Mouse (Mus musculus): ENCODE measurements around the gene Brap.

GRCm38 (mm10) chr5:121668411-121668810 is 8.0 kb downstream of the Brap start:
- TF ChIP-seq POLR2A (IDR thresholded peaks at IDR 0.05; ENCODE audit: control insufficient read depth in 1 of 2, insufficient read depth in 1 of 2, low read depth in 1 of 2, low read length in 2 of 2, poor library complexity in 1 of 2) (no peak), MAZ (IDR thresholded peaks at IDR 0.05; ENCODE audit: low read depth, low read length) (no peak), CTCF (IDR thresholded peaks at IDR 0.05 in 2 of 3, conservative IDR thresholded peaks at IDR 0.05 in 1 of 3; ENCODE audit: control insufficient read depth in 1 of 3, insufficient read depth in 1 of 3, low read depth in 2 of 3, low read length in 3 of 3, poor library complexity in 1 of 3, severe bottlenecking in 1 of 3) (no peak), EP300 (IDR thresholded peaks at IDR 0.05; ENCODE audit: low read depth in 1 of 2, low read length in 2 of 2) (no peak), USF1 (IDR thresholded peaks at IDR 0.05; ENCODE audit: low read depth, low read length) (no peak), KAT2A (conservative IDR thresholded peaks at IDR 0.05; ENCODE audit: low read depth, low read length) (no peak), MYC (IDR thresholded peaks at IDR 0.05; ENCODE audit: low read depth, low read length) (no peak), ZKSCAN1 (IDR thresholded peaks at IDR 0.05; ENCODE audit: low read depth, low read length) (no peak)

Data from MEL (cell line).